Mouse (Mus musculus) CD4-positive helper T cell, adult 2 months (primary cell): ENCODE measurements around the gene Ngfr.

ENCODE experiments used
- DNase-seq: peaks from one replicate; pipeline ENCODE4 v3.0.0-alpha.2; 2012; ENCODE audit warnings: low read depth, missing footprints, low spot score

Gene Ngfr

GRCm38 (mm10) chr11:95567936-95568715, 19.4 kb downstream of the Ngfr start:
- DNase-seq, result no peak

GRCm38 (mm10) chr11:95567366-95567765, 20.2 kb downstream of the Ngfr start:
- DNase-seq, result no peak

- DNase-seq, result no peak
Measured at GRCm38 (mm10) chr11:95565327-95565726, 22.2 kb downstream of the Ngfr start.

- no peak for DNase-seq
Measured at GRCm38 (mm10) chr11:95563849-95564248, 23.7 kb downstream of the Ngfr start.

GRCm38 (mm10) chr11:95560773-95561172, 26.8 kb downstream of the Ngfr start:
- DNase-seq, result no peak

GRCm38 (mm10) chr11:95559761-95560160, 27.8 kb downstream of the Ngfr start:
- DNase-seq, result no peak

- no peak for DNase-seq
Measured at GRCm38 (mm10) chr11:95557719-95558118, 29.8 kb downstream of the Ngfr start.

- no peak for DNase-seq
Measured at GRCm38 (mm10) chr11:95557032-95557431, 30.5 kb downstream of the Ngfr start.

GRCm38 (mm10) chr11:95555279-95555678, 32.3 kb downstream of the Ngfr start:
- no peak for DNase-seq

- no peak for DNase-seq
Measured at GRCm38 (mm10) chr11:95550301-95551021, 37.1 kb downstream of the Ngfr start.

GRCm38 (mm10) chr11:95546021-95546782, 41.3 kb downstream of the Ngfr start:
- no peak for DNase-seq

GRCm38 (mm10) chr11:95544546-95545327, 42.8 kb downstream of the Ngfr start:
- DNase-seq, result no peak

- no peak for DNase-seq
Measured at GRCm38 (mm10) chr11:95540637-95541385, 46.7 kb downstream of the Ngfr start.

GRCm38 (mm10) chr11:95538378-95539104, 49.0 kb downstream of the Ngfr start:
- no peak for DNase-seq

- peak; percentile 47 for DNase-seq
Measured at GRCm38 (mm10) chr11:95533484-95534160, 53.9 kb downstream of the Ngfr start.

- no peak for DNase-seq
Measured at GRCm38 (mm10) chr11:95532353-95533072, 55.0 kb downstream of the Ngfr start.

- DNase-seq, result no peak
Measured at GRCm38 (mm10) chr11:95528231-95528630, 59.3 kb downstream of the Ngfr start.

- DNase-seq, result no peak
Measured at GRCm38 (mm10) chr11:95527307-95527706, 60.2 kb downstream of the Ngfr start.

GRCm38 (mm10) chr11:95521563-95521962, 66.0 kb downstream of the Ngfr start:
- peak; percentile 76 for DNase-seq
